Mouse (Mus musculus): Measurements from ENCODE around the gene Zranb1. TPM values are rescaled to one million over a fixed set of nuclear protein-coding genes. Genes with fewer than 3 reads are reported as not detected.

Zranb1 gene
- polyA plus RNA-seq (2014; fragmentation: Illumina TruSeq; extraction: RNeasy Lipid Tissue Mini Kit (QIAGEN cat#74804); ENCODE audit: insufficient read depth, low read depth, low replicate concordance), result 13.8 TPM

DNA sequence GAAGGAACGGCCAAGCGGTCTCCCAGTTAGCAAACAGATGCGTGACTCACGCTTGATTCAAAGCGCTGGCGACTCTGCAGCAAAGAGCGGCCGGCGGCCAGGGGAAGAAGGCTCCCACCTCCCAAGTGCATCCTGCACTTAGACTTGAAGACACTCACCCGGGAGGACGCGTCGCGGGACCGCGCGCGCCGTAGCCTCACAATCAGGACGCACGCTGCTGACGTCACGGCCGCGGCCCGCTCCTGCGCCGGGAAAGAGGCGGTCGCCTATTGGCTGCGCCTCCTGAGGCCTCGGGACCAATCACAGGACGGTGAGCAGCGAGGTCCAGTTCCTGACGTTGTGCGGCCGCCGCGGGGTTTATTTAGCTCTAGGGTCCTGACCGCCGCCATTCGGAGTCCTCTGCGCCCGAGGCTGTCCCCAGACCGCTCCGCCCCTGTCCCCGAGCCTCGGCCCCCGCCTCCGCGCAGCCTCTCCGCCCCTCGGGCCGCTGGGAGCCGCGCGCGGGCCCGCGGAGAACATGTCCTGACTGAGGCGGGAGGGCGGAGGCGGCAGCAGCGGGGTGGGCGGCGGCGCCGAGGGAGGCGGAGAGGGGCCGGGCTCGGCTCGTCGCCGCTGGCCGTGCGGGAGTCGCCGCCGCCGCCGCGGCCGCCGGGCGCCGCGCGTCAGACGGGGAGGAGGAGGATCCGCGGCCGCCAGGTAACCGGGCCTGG, at the start of gene Zranb1:
Zranb1 (plus strand) TSS at position 293 of the 710 bp plus-strand sequence.

Other genes starting within 250 kb of the Zranb1 start
- 17.5 TPM for gene Fam53b, start 117.3 kb upstream of the Zranb1 start, polyA plus RNA-seq (2014; fragmentation: Illumina TruSeq; extraction: RNeasy Lipid Tissue Mini Kit (QIAGEN cat#74804); ENCODE audit: insufficient read depth, low read depth, low replicate concordance)
- gene Eef1akmt2, start 78.5 kb upstream of the Zranb1 start, polyA plus RNA-seq (2014; fragmentation: Illumina TruSeq; extraction: RNeasy Lipid Tissue Mini Kit (QIAGEN cat#74804); ENCODE audit: insufficient read depth, low read depth, low replicate concordance), result 23.7 TPM
- gene Abraxas2, start 71.9 kb upstream of the Zranb1 start, polyA plus RNA-seq (2014; fragmentation: Illumina TruSeq; extraction: RNeasy Lipid Tissue Mini Kit (QIAGEN cat#74804); ENCODE audit: insufficient read depth, low read depth, low replicate concordance), result 14.9 TPM
- 69.3 TPM for gene Fgfr2, start 192.2 kb downstream of the Zranb1 start, polyA plus RNA-seq (2014; fragmentation: Illumina TruSeq; extraction: RNeasy Lipid Tissue Mini Kit (QIAGEN cat#74804); ENCODE audit: insufficient read depth, low read depth, low replicate concordance)
- 22.3 TPM for gene Ctbp2, start 193.2 kb downstream of the Zranb1 start, polyA plus RNA-seq (2014; fragmentation: Illumina TruSeq; extraction: RNeasy Lipid Tissue Mini Kit (QIAGEN cat#74804); ENCODE audit: insufficient read depth, low read depth, low replicate concordance)

Data from lung, adult 10 weeks (tissue).